Mouse (Mus musculus): ENCODE measurements around the gene Bend6. TPM values are rescaled to one million over a fixed set of nuclear protein-coding genes. Genes with fewer than 3 reads are reported as not detected.

The Bend6 gene
- total and polyA plus RNA-seq, 3 experiments: 0.04 to 0.08 TPM; not detected in 1

GRCm38 (mm10) chr1:33948511-33948910 is 40.9 kb upstream of the Bend6 start:
- H3K79me2 ChIP-seq (ENCODE audit: control insufficient read depth, insufficient read depth, low read length, poor library complexity): no peaks in the 10 kb centered on the region
- H3K27ac ChIP-seq (ENCODE audit: control insufficient read depth, low read depth, low read length): no peak overlapping the region
- H3K36me3 ChIP-seq (ENCODE audit: control insufficient read depth in 1 of 2, insufficient read depth in 2 of 2, low read length in 2 of 2): no peaks in the 10 kb centered on the region
- DNase-seq (ENCODE audit: low read depth, low spot score): no peak
- no peak for TF ChIP-seq EP300 (IDR thresholded peaks at IDR 0.05; ENCODE audit: low read depth in 1 of 2, low read length in 2 of 2)
- TF ChIP-seq GABPA (IDR thresholded peaks at IDR 0.05; ENCODE audit: low read depth, low read length): no peak
- no peak for TF ChIP-seq TBP (IDR thresholded peaks at IDR 0.05; ENCODE audit: low read depth, low read length)
- no peak for TF ChIP-seq ELF1 (IDR thresholded peaks at IDR 0.05; ENCODE audit: low read depth, low read length)
- no peak overlapping the region for H3K4me3 ChIP-seq (ENCODE audit: control insufficient read depth in 1 of 2, insufficient read depth in 1 of 2, low read depth in 2 of 2, low read length in 2 of 2)
- no peak overlapping the region for H3K9ac ChIP-seq (ENCODE audit: control insufficient read depth, low read depth, low read length, poor library complexity, severe bottlenecking)
- H3K9me3 ChIP-seq (replicated peaks; ENCODE audit: insufficient read depth, low read length): no peaks in the 10 kb centered on the region
- no peaks in the 10 kb centered on the region for H3K4me1 ChIP-seq (ENCODE audit: control insufficient read depth in 1 of 2, insufficient read depth in 2 of 2, low read length in 2 of 2)
- no peaks in the 10 kb centered on the region for H3K27me3 ChIP-seq (ENCODE audit: control insufficient read depth in 1 of 2, insufficient read depth in 2 of 2, low read length in 2 of 2)

GRCm38 (mm10) chr1:33947838-33948237 is 40.2 kb upstream of the Bend6 start:
- no peaks in the 10 kb centered on the region for H3K79me2 ChIP-seq (ENCODE audit: control insufficient read depth, insufficient read depth, low read length, poor library complexity)
- TF ChIP-seq SMC3 (IDR thresholded peaks at IDR 0.05; ENCODE audit: low read depth, low read length) (no peak), POLR2A (IDR thresholded peaks at IDR 0.05; ENCODE audit: control insufficient read depth in 1 of 2, insufficient read depth in 1 of 2, low read depth in 1 of 2, low read length in 2 of 2, poor library complexity in 1 of 2) (no peak), ZMIZ1 (IDR thresholded peaks at IDR 0.05; ENCODE audit: low read depth, low read length) (no peak), BHLHE40 (IDR thresholded peaks at IDR 0.05; ENCODE audit: borderline replicate concordance, low read depth, low read length) (no peak), POLR2AphosphoS2 (IDR thresholded peaks at IDR 0.05; ENCODE audit: low read length) (no peak), CHD2 (IDR thresholded peaks at IDR 0.05; ENCODE audit: low read length) (no peak), JUND (IDR thresholded peaks at IDR 0.05; ENCODE audit: low read depth, low read length) (no peak), TAL1 (IDR thresholded peaks at IDR 0.05; ENCODE audit: low read length) (no peak), TCF12 (IDR thresholded peaks at IDR 0.05; ENCODE audit: low read depth, low read length) (no peak), ETS1 (IDR thresholded peaks at IDR 0.05; ENCODE audit: low read depth, low read length) (no peak), UBTF (IDR thresholded peaks at IDR 0.05; ENCODE audit: borderline replicate concordance, insufficient read depth, low read depth, low read length) (no peak), HCFC1 (IDR thresholded peaks at IDR 0.05; ENCODE audit: low read depth, low read length) (no peak), RAD21 (IDR thresholded peaks at IDR 0.05; ENCODE audit: low read depth, low read length) (no peak), MYB (IDR thresholded peaks at IDR 0.05; ENCODE audit: low read depth, low read length) (no peak), CTCF (IDR thresholded peaks at IDR 0.05 in 2 of 3, conservative IDR thresholded peaks at IDR 0.05 in 1 of 3; ENCODE audit: control insufficient read depth in 1 of 3, insufficient read depth in 1 of 3, low read depth in 2 of 3, low read length in 3 of 3, poor library complexity in 1 of 3, severe bottlenecking in 1 of 3) (no peak), POLR2AphosphoS5 (IDR thresholded peaks at IDR 0.05; ENCODE audit: borderline replicate concordance, low read depth, low read length) (no peak), MEF2A (IDR thresholded peaks at IDR 0.05; ENCODE audit: extremely low read depth, insufficient replicate concordance, low read depth, low read length, poor library complexity, severe bottlenecking) (no peak)
- H3K36me3 ChIP-seq (ENCODE audit: control insufficient read depth in 1 of 2, insufficient read depth in 2 of 2, low read length in 2 of 2): no peaks in the 10 kb centered on the region
- no peaks in the 10 kb centered on the region for H3K9me3 ChIP-seq (replicated peaks; ENCODE audit: insufficient read depth, low read length)
- no peak overlapping the region for H3K27ac ChIP-seq (ENCODE audit: control insufficient read depth, low read depth, low read length)
- no peaks in the 10 kb centered on the region for H3K27me3 ChIP-seq (ENCODE audit: control insufficient read depth in 1 of 2, insufficient read depth in 2 of 2, low read length in 2 of 2)
- H3K9ac ChIP-seq (ENCODE audit: control insufficient read depth, low read depth, low read length, poor library complexity, severe bottlenecking): no peak overlapping the region
- H3K4me1 ChIP-seq (ENCODE audit: control insufficient read depth in 1 of 2, insufficient read depth in 2 of 2, low read length in 2 of 2): no peaks in the 10 kb centered on the region
- no peak overlapping the region for H3K4me3 ChIP-seq (ENCODE audit: control insufficient read depth in 1 of 2, insufficient read depth in 1 of 2, low read depth in 2 of 2, low read length in 2 of 2)
- DNase-seq (ENCODE audit: low read depth, low spot score): no peak

Data from MEL (cell line).